Mouse (Mus musculus) ES-Bruce4 (cell line): ENCODE measurements around the gene Tacr2.

Source experiments
- CTCF ChIP-seq: IDR thresholded peaks from one replicate; pipeline ENCODE4 v1.8.1; 2011; ENCODE audit warnings: low read depth, low read length
- EP300 ChIP-seq: IDR thresholded peaks from 2 replicates; pipeline ENCODE4 v1.6.1; 2011; ENCODE audit warnings: low read depth, low read length; ENCODE audit not compliant: insufficient read depth
- POLR2A ChIP-seq: IDR thresholded peaks from one replicate; pipeline ENCODE4 v1.8.1; 2011; ENCODE audit warnings: low read length; ENCODE audit not compliant: insufficient read depth

DNA sequence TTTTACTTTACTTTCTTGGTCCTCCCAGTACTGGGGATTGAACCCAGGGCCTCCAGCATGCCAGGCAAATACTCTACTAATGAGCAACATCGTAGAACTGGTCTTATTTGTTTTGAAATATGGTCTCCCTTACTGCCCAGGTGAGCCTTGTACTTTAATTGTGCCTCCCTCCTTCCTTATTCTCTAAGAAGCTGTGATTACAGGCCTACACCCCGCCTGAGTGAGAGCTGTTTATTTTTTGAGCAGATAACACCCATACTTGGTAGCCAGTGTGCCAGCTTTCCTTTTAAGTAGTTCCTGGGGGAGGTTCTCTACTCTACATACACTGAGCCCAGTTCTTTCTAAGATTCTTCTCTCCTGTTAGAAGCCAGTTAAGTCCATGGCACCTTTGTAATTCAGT, 12.1 kb downstream of the Tacr2 start:
- no peak for TF ChIP-seq POLR2A
- TF ChIP-seq CTCF: no peak
- TF ChIP-seq EP300: no peak
